Comparison of ENCODE assay signal across 17 mouse cellular contexts in the genomic region with DNA sequence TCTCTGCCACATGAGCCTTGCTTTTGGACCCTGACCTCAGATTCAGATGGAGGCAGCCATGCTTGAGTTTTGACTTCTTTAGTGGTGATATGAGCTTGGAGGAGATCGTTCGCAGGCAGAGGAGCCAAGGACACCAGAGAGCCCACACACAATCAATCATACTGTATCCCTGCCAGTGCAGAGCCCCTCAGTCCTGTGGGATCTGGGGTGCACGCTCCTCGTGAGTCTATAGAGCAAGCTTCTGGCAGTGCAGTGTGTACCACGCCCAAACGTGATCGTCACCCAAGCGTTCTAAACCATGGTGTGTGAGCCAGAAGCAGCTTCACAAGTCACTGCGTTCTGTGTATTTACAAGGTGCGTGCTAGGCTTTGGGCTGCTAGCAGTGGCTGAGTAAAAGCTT.
"Had no signal": no experiment of that assay in that cellular context is flagged by ENCODE, and none has a peak within 500 bp of the region (broad histone marks: within the 10 kb centered on the region; RNA-seq: fewer than 3 reads in every experiment).

No protein-coding gene starts in this region.

- H3K9ac ChIP-seq: lung, embryonic 14.5 days; midbrain, embryonic 13.5 days; neural tube, embryonic 13.5 days; neural tube, embryonic 15.5 days had no signal

- ATAC-seq: midbrain, embryonic 13.5 days; midbrain, embryonic 16.5 days had no signal

- H3K4me2 ChIP-seq: lung, embryonic 14.5 days; midbrain, embryonic 13.5 days; neural tube, embryonic 13.5 days; neural tube, embryonic 15.5 days had no signal

- H3K9me3 ChIP-seq: midbrain, embryonic 10.5 days; midbrain, embryonic 13.5 days; neural tube, embryonic 13.5 days; neural tube, embryonic 15.5 days had no signal

- H3K27ac ChIP-seq: midbrain, embryonic 10.5 days; midbrain, embryonic 13.5 days; neural tube, embryonic 13.5 days; neural tube, embryonic 15.5 days had no signal

- H3K4me1 ChIP-seq: midbrain, embryonic 13.5 days; neural tube, embryonic 13.5 days; neural tube, embryonic 15.5 days had no signal

- H3K27me3 ChIP-seq: midbrain, embryonic 13.5 days; neural tube, embryonic 13.5 days; neural tube, embryonic 15.5 days had no signal

- DNase-seq: lung, adult 18-20 months; lung, embryonic 14.5 days; lung, postnatal 10 days; lung, postnatal 4 days; right cerebral cortex, adult 18-20 months; right cerebral cortex, postnatal 25 days; right cerebral cortex, postnatal 4 days; spleen, adult 18-20 months; thymus, adult 18-20 months; thymus, postnatal 14 days; thymus, postnatal 36 days had no signal

- H3K4me3 ChIP-seq: midbrain, embryonic 10.5 days; midbrain, embryonic 13.5 days; myocyte; neural tube, embryonic 13.5 days; neural tube, embryonic 15.5 days had no signal
